Mouse (Mus musculus): Measurements from ENCODE around the gene Slc6a17.

Gene Slc6a17

GRCm38 (mm10) chr3:107534951-107535350 lies 17.1 kb upstream of the Slc6a17 start:
- Histone ChIP-seq H3K4me1 (replicated peaks; ENCODE audit: low read depth, low read length) (peaks cover 8% of the 10 kb centered on the region), H3K4me3 (replicated peaks; ENCODE audit: low read length) (no peak overlapping the region), H3K9me3 (ENCODE audit: low read length) (no peaks in the 10 kb centered on the region), H3K36me3 (ENCODE audit: insufficient read depth, low read length) (no peaks in the 10 kb centered on the region), H3K27me3 (ENCODE audit: insufficient read depth, low read length) (peaks cover 59% of the 10 kb centered on the region)
- TF ChIP-seq NANOG (IDR thresholded peaks at IDR 0.05; ENCODE audit: borderline replicate concordance, low read length) (no peak), POU5F1 (IDR thresholded peaks at IDR 0.05; ENCODE audit: borderline replicate concordance, low read length) (no peak), CTCF (conservative IDR thresholded peaks at IDR 0.05; ENCODE audit: low read length) (no peak)

DNA sequence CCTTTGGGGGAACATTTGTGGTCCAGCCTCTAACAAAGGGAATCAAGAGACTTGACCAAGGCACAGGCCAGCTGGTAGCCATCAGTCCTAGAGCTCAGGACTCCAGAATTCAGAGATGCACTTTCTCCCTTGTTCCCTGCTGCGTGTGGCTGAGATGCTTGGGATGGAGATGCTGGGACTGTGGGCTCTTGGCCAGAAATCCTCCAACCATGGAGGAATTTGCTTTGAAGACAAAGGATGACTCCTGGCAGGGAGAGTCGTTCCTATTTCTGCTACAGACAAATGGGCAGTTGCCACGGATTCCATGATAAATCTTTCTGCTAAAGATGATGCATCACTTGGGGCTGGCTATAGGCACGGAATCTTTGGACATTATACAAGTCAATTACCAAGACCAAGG lies 15.7 kb upstream of the Slc6a17 start:
- Histone ChIP-seq H3K36me3 (ENCODE audit: insufficient read depth, low read length) (no peaks in the 10 kb centered on the region), H3K27me3 (ENCODE audit: insufficient read depth, low read length) (peaks cover 48% of the 10 kb centered on the region), H3K4me3 (replicated peaks; ENCODE audit: low read length) (no peak overlapping the region), H3K9me3 (ENCODE audit: low read length) (no peaks in the 10 kb centered on the region), H3K4me1 (replicated peaks; ENCODE audit: low read depth, low read length) (peaks cover 8% of the 10 kb centered on the region)
- TF ChIP-seq POU5F1 (IDR thresholded peaks at IDR 0.05; ENCODE audit: borderline replicate concordance, low read length), result no peak
- TF ChIP-seq NANOG (IDR thresholded peaks at IDR 0.05; ENCODE audit: borderline replicate concordance, low read length), result no peak
- no peak for TF ChIP-seq CTCF (conservative IDR thresholded peaks at IDR 0.05; ENCODE audit: low read length)

DNA sequence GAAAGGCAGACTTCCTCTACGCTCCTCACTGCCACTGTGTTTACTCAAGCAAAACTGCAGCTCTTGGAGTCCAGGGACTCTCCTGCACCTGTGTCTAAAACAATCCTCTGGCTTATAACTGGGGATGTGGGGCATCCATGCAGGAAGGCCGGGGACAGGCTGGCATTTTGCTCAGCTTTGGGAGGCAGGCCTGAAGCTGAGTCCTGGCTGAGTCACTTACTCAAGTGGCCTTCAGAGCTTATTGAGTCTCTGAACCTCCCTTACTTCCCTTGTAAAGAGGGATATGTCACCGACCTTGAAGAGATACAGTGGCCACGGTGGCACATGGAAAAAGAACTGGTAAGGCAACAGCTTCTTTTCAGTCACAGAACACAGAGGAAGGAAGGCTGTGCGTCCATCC lies 12.8 kb upstream of the Slc6a17 start:
- H3K27me3 ChIP-seq (ENCODE audit: insufficient read depth, low read length), result peaks cover 21% of the 10 kb centered on the region
- TF ChIP-seq POU5F1 (IDR thresholded peaks at IDR 0.05; ENCODE audit: borderline replicate concordance, low read length), result no peak
- no peak for TF ChIP-seq CTCF (conservative IDR thresholded peaks at IDR 0.05; ENCODE audit: low read length)
- no peaks in the 10 kb centered on the region for H3K4me1 ChIP-seq (replicated peaks; ENCODE audit: low read depth, low read length)
- no peaks in the 10 kb centered on the region for H3K36me3 ChIP-seq (ENCODE audit: insufficient read depth, low read length)
- H3K4me3 ChIP-seq (replicated peaks; ENCODE audit: low read length), result no peak overlapping the region
- no peaks in the 10 kb centered on the region for H3K9me3 ChIP-seq (ENCODE audit: low read length)

GRCm38 (mm10) chr3:107529182-107529581 lies 11.4 kb upstream of the Slc6a17 start:
- TF ChIP-seq NANOG (IDR thresholded peaks at IDR 0.05; ENCODE audit: borderline replicate concordance, low read length) (no peak), POU5F1 (IDR thresholded peaks at IDR 0.05; ENCODE audit: borderline replicate concordance, low read length) (no peak), CTCF (conservative IDR thresholded peaks at IDR 0.05; ENCODE audit: low read length) (no peak)
- H3K36me3 ChIP-seq (ENCODE audit: insufficient read depth, low read length), result no peaks in the 10 kb centered on the region
- H3K4me1 ChIP-seq (replicated peaks; ENCODE audit: low read depth, low read length), result no peaks in the 10 kb centered on the region
- peaks cover 9% of the 10 kb centered on the region for H3K27me3 ChIP-seq (ENCODE audit: insufficient read depth, low read length)
- H3K9me3 ChIP-seq (ENCODE audit: low read length), result no peaks in the 10 kb centered on the region
- H3K4me3 ChIP-seq (replicated peaks; ENCODE audit: low read length), result no peak overlapping the region

DNA sequence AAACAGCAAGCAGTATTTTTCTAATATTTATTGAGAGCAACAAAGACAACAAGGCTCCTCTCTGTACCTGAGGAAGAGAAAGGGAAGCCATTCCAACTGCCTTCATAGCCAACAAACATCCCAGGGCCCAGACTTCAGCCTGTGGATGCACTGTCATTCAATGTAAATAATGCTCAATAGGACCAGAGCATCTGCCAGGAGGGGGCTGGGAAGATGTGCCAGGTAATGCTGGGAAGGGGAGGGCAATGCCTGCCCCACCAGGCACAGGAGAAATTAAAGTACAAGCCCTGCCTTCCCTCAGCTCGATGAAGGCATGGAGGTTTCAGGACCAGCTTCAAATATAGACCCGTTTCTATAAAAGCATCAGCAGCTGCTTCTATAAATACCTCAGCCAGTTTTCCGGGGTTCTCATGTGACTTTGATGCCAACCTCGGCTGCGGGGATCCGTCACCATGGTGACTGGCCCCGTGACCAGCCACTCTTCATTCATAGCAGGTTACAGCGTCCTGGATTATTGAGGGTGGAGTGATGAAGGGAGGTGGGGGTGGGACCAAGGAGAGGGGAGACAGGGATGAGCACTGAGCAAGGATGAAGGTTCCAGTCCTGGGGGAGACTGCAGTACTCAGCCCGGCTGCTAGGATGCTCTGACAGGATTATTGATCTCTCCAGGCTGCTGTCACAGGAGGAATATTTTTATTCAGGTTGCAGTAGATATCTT lies 10.7 kb upstream of the Slc6a17 start:
- no peak for TF ChIP-seq CTCF (conservative IDR thresholded peaks at IDR 0.05; ENCODE audit: low read length)
- no peak for TF ChIP-seq POU5F1 (IDR thresholded peaks at IDR 0.05; ENCODE audit: borderline replicate concordance, low read length)
- no peak for TF ChIP-seq NANOG (IDR thresholded peaks at IDR 0.05; ENCODE audit: borderline replicate concordance, low read length)
- no peaks in the 10 kb centered on the region for H3K36me3 ChIP-seq (ENCODE audit: insufficient read depth, low read length)
- no peaks in the 10 kb centered on the region for H3K9me3 ChIP-seq (ENCODE audit: low read length)
- H3K4me3 ChIP-seq (replicated peaks; ENCODE audit: low read length), result no peak overlapping the region
- H3K4me1 ChIP-seq (replicated peaks; ENCODE audit: low read depth, low read length), result no peaks in the 10 kb centered on the region
- H3K27me3 ChIP-seq (ENCODE audit: insufficient read depth, low read length), result peaks cover 3% of the 10 kb centered on the region

- Histone ChIP-seq H3K36me3 (ENCODE audit: insufficient read depth, low read length) (no peaks in the 10 kb centered on the region), H3K4me1 (replicated peaks; ENCODE audit: low read depth, low read length) (no peaks in the 10 kb centered on the region), H3K27me3 (ENCODE audit: insufficient read depth, low read length) (peaks cover 34% of the 10 kb centered on the region), H3K4me3 (replicated peaks; ENCODE audit: low read length) (no peak overlapping the region), H3K9me3 (ENCODE audit: low read length) (no peaks in the 10 kb centered on the region)
- no peak for TF ChIP-seq POU5F1 (IDR thresholded peaks at IDR 0.05; ENCODE audit: borderline replicate concordance, low read length)
- TF ChIP-seq CTCF (conservative IDR thresholded peaks at IDR 0.05; ENCODE audit: low read length), result no peak
- no peak for TF ChIP-seq NANOG (IDR thresholded peaks at IDR 0.05; ENCODE audit: borderline replicate concordance, low read length)
Observed at GRCm38 (mm10) chr3:107524547-107524946, 6.7 kb upstream of the Slc6a17 start.

DNA sequence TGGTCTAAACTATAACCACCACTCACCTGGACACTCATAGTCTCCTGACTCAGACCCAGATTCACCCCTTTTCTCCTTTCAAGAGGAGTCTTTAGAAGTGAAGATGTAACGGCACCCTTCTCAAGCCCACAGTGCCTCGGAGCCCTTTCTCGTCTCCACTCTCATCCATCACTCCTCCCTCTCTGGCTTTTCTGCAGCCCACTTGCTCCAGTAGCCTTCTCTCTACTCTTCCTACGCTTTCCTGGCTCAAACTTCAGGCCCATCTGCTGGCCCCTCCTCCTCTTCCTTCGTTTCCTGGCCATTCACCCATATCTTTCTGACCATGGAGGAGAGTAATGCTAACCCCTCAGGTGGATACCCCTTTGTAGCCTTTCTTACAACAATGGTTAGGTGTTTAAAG lies 3.1 kb upstream of the Slc6a17 start:
- TF ChIP-seq NANOG (IDR thresholded peaks at IDR 0.05; ENCODE audit: borderline replicate concordance, low read length), result no peak
- TF ChIP-seq POU5F1 (IDR thresholded peaks at IDR 0.05; ENCODE audit: borderline replicate concordance, low read length), result no peak
- TF ChIP-seq CTCF (conservative IDR thresholded peaks at IDR 0.05; ENCODE audit: low read length), result no peak
- no peaks in the 10 kb centered on the region for H3K36me3 ChIP-seq (ENCODE audit: insufficient read depth, low read length)
- peaks cover 69% of the 10 kb centered on the region for H3K27me3 ChIP-seq (ENCODE audit: insufficient read depth, low read length)
- H3K9me3 ChIP-seq (ENCODE audit: low read length), result no peaks in the 10 kb centered on the region
- H3K4me3 ChIP-seq (replicated peaks; ENCODE audit: low read length), result no peak overlapping the region
- H3K4me1 ChIP-seq (replicated peaks; ENCODE audit: low read depth, low read length), result peaks cover 8% of the 10 kb centered on the region

DNA sequence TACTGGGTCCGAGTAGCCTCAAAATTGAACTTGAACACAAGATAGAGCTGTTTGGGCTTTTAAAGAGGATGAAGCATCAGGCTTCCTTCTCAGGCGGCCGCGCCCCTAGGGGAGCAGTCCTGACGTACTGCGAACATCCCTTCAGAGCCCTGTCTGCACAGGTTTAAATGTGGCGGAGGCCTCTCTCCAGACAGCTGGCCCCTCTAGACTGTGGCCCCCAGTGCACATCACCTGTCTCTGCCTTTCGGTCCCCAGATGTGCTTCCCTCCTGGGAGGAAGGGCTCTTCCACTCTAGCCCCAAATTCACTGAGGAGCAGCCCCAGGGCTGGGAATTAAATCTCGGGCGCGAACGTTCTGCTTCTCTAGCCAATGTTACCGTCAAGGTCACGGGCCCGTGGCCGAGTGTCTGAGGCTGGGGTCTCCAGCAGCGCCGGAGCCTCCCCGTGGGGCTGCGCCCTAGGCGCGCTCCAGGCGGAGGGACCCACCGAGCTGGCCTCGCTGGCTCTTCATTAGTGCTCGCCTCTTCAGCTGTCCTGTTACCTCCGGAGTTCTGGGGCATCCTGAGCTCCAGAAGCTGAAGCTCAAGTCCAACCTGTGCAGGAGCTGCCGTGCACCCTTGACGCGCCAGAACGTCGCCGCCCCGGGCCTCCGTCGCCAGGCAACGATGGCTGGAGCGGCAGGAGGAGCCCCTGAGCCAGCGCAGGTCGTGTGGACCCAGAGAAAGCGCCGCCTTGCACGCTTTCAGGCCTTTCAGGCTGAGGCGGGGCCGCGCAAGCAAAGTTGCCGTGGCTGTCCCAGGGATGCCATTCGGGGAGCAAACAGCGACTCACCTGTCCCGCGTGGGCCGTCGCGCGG lies 815 bp downstream of the Slc6a17 start:
- Histone ChIP-seq H3K4me3 (replicated peaks; ENCODE audit: low read length) (peak overlapping the region; percentile 81), H3K27me3 (ENCODE audit: insufficient read depth, low read length) (peaks cover 85% of the 10 kb centered on the region), H3K4me1 (replicated peaks; ENCODE audit: low read depth, low read length) (peaks cover 8% of the 10 kb centered on the region), H3K36me3 (ENCODE audit: insufficient read depth, low read length) (no peaks in the 10 kb centered on the region), H3K9me3 (ENCODE audit: low read length) (no peaks in the 10 kb centered on the region)
- no peak for TF ChIP-seq POU5F1 (IDR thresholded peaks at IDR 0.05; ENCODE audit: borderline replicate concordance, low read length)
- TF ChIP-seq NANOG (IDR thresholded peaks at IDR 0.05; ENCODE audit: borderline replicate concordance, low read length), result no peak
- no peak for TF ChIP-seq CTCF (conservative IDR thresholded peaks at IDR 0.05; ENCODE audit: low read length)
